Mouse (Mus musculus) left cerebral cortex, adult 11 months (tissue): ENCODE measurements around the gene AI464131.

Experiments used
- DNase-seq: peaks from one replicate; pipeline ENCODE4 v3.0.0; 2022; ENCODE audit warnings: low spot score

Gene AI464131

DNA sequence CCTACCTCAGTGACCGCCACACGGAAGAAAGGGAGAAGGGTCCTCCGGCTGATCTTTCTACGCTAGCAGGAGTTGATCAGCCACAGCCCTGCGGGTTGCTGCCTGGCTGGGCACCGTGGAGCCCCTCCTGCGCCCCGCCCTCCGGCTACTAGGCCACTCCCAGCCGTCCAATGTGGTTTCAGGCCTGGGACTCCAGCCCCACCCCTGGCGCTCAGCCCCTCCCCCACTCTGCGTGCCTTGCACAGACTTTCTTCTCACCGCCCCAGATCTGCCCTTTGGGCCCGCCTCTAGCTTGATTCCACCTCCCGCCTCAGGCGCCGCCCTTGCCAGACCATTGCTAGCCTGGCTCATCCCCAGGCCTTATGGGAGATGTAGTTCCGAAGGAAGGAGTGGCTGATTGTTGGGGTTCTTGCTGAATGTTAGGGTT is at the start of gene AI464131:
Gene AI464131, minus strand, starts transcription at position 91 of the 427 bp plus-strand sequence.
- peak; percentile 92 for DNase-seq

DNA sequence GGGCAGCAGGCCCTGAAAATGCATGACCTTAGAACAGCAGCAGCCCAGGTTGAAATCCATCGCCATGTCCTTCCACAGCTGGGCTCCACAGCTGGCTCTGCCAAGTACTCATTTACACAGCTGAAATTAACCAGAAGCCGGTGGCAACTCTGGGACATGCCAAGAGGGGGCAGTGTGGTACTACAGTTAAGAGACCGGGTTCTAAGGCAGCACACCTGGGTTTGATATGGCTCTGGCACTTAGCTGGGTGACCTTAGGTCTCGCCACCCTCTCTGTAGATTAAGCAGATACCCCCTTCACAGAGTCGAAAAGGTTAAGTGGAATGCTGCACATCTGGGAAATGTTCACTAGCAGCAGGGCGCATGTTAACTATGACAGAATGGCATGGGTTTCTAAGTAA is 49.7 kb upstream of the AI464131 start:
- peak; percentile 73 for DNase-seq

- DNase-seq, result no peak
These were observed 44.2 kb upstream of the AI464131 start for GRCm38 (mm10) chr4:41547086-41547485.

GRCm38 (mm10) chr4:41545985-41546384 is 43.1 kb upstream of the AI464131 start:
- no peak for DNase-seq

GRCm38 (mm10) chr4:41542136-41542535 is 39.3 kb upstream of the AI464131 start:
- DNase-seq, result no peak

DNA sequence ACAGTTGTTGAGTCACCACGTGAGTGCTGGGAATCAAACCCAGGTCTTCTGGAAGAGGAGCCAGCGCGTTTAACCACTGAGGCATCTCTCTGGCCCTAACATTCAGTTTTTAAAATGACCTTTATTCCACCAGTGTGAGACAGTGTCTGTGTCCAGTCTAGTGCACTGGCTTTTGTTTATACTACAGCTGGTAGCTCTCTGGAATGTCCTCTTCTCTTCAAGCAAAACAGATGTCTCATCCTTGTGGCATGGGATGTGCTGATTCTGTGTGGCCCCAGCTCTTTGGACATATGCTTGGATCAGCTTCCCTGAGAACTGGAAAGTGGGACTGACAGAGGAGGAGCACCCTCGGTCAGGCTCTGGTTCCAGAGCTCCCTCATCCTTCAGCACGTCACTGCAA is 32.0 kb upstream of the AI464131 start:
- DNase-seq, result no peak

DNA sequence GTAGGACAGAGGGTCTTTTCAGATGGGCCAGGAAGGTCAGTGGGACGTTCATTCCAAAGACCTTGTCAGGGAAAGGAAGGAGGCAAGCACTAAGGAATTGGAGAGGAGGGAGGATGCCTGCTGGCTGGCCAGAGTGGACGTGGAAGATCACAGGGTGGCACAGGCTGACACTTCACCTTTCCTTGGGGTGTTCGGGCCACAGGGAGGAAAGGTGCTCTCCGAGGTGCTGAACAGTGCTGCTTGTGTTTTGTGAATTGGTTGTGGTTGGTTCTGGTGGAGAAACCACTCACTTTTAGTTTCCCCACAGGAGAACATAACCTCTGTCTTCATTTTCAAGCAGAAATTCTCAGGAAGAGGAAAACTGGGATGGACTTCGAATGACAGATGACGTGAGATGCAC is 29.5 kb upstream of the AI464131 start:
- no peak for DNase-seq

- no peak for DNase-seq
These were observed 25.1 kb upstream of the AI464131 start for GRCm38 (mm10) chr4:41527996-41528395.

DNA sequence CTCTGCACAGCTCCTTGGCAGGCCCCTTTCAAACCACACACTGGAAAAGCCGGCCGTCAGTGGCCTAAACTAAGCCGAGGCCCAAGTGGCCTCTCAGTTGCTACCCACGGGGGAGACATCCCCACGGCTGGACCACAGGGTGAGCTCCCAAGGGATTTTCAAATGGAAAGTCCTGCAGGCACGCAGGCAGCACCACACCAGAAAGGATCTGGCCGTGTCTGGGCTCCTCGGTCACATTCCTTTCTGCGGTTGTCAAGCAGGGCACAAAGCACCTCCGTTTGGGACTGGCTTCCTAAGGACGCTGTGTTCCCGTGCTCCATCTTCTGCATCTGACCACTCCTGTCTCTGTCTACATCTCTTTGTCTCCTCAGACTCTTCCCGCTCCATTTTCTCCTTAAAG is 24.2 kb upstream of the AI464131 start:
- no peak for DNase-seq

- no peak for DNase-seq
These were observed 23.7 kb upstream of the AI464131 start for GRCm38 (mm10) chr4:41526553-41526952.

- DNase-seq, result no peak
These were observed 22.0 kb upstream of the AI464131 start for GRCm38 (mm10) chr4:41524829-41525228.

- no peak for DNase-seq
These were observed 21.0 kb upstream of the AI464131 start for GRCm38 (mm10) chr4:41523839-41524238.

GRCm38 (mm10) chr4:41522788-41523187 is 19.9 kb upstream of the AI464131 start:
- DNase-seq, result no peak

DNA sequence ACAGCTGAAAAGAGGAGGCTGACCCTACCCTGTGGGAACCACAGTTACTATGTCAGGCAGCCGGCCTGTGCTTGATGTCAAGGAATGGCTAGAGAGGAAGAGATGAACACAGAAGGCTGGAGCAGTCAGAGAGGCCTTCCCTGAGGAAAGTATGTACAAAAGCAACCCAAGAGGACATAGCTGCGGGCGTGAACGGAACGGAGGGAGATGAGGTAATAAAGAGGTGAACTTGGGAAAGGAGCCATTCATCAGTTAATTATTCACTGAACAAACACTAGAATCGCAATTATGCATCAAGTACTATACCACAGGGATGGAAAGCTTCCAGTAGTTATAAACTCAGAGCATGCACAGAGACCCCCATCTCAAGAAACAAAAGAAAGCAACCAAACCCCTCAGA is 19.3 kb upstream of the AI464131 start:
- DNase-seq, result no peak

- no peak for DNase-seq
These were observed 17.8 kb upstream of the AI464131 start for GRCm38 (mm10) chr4:41520641-41521040.

DNA sequence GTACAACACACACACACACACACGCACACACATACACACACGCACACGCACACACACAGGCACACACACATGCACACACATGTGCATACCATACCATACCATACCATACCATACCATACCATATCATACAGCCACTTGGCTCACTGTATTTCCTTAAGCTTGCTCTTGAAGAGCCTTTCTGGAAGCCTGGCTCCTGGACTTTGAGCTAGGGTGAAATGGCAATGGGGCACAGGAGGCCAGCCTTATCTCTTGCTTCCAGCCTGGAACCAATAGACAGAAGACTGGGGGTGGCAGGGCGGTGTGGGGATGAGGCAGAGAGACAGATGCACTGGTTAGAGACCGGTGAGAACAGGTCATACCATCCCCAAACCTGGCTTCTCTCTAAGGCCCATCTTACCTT is 16.3 kb upstream of the AI464131 start:
- no peak for DNase-seq

DNA sequence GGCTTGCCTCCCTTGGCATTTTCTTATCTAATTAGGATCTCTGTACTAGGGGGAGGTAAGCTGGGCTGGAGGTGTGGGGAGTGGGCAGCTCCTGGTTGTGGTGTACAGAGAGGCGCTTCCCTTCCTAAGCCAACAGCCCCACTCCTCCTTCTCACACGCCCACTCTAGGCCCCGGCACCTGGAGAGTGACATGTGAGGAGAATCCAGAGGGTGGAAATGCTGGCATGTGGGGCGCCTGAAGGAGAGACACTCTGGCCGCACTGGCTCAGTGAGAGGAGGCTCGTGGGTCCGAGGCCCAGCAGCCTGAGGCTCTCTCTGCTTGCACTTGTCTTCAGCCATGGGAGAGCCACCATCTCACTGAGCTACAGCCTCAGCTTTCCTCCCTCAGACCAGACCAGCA is 15.5 kb upstream of the AI464131 start:
- DNase-seq, result no peak

- DNase-seq, result no peak
These were observed 14.4 kb upstream of the AI464131 start, which contains the start of gene 1110017D15Rik for GRCm38 (mm10) chr4:41517233-41517632. Gene 1110017D15Rik, minus strand, starts transcription at chr4:41517333.

DNA sequence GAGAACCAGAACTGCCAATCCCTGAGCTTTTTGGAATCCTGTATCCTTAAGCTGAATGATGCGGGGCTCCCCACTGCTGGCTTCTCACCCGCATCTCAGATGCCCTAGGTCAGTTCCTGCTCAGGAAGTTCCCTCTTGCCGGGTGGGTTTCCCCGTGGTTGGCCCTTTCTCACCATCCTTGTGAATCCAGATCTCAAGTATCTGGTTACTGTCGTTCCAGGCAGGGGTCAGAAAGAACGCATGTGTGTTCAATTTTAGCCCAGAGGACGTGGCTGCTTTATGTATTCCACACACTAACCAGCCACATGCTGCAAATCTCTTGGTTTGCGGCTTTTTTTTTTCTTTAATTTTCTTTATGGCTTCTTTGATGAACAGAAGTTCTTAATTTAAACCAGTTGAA is 10.8 kb upstream of the AI464131 start:
- DNase-seq, result no peak

DNA sequence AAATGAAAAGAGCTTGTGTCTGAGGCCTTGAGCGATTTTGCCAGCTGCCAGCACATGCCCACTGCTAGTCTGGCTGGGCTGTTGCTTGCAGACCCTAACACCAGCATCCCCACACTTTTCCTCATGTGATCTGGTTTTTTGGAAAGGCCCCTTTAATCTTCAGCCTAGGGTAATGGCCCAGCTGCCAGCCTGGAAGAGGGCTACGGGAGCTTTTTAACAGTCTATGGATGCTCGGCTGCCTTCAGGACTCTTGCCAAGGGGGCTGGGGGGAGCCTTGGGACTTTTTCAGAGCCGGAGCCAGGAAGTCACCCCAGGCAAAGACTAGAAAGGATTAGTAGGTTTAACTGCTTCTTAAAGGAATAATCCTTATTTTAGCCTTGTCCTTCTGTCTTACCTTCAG is 10.4 kb upstream of the AI464131 start:
- DNase-seq, result no peak

GRCm38 (mm10) chr4:41507998-41508397 is 5.1 kb upstream of the AI464131 start:
- DNase-seq, result no peak

GRCm38 (mm10) chr4:41507326-41507924 is 4.5 kb upstream of the AI464131 start:
- no peak for DNase-seq

GRCm38 (mm10) chr4:41506906-41507305 is 4.0 kb upstream of the AI464131 start:
- DNase-seq, result peak; percentile 70

DNA sequence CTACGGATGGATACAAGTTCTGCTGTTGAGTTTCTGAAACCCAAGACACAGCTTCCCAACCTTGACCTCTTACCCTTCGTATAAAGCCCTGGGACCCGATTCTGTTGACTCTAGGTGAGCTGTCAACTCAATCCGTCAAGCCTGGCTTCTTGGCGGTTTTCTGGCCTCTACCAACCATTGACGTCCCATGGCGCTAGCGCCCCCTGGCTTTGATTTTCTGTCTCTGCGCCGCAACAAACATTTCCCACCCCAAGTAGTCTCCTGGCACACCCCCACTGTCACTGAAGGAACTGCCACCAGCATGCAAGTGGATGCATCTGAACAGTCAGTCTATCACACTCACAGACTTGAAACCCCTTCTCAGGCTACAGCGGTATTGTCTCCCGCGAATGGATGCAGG is 3.3 kb upstream of the AI464131 start:
- DNase-seq, result no peak
